Mouse (Mus musculus) stomach, postnatal 0 days (tissue): ENCODE data around the gene Llgl2.

Experiments
- CTCF ChIP-seq: IDR thresholded peaks from 2 replicates; pipeline ENCODE4 v1.5.1; 2016; ENCODE audit warnings: antibody characterized with exemption, low read depth, mild to moderate bottlenecking, moderate library complexity
- EP300 ChIP-seq: optimal IDR thresholded peaks from 2 replicates; pipeline ENCODE3; 2016; ENCODE audit warnings: antibody characterized with exemption

GRCm38 (mm10) chr11:115875935-115876334, 52.1 kb downstream of the Llgl2 start:
- TF ChIP-seq CTCF: no peak
- no peak for TF ChIP-seq EP300
